Mouse (Mus musculus): ENCODE results near the gene Nav1. TPM values are rescaled to one million over a fixed set of nuclear protein-coding genes. Genes with fewer than 3 reads are reported as not detected.

Gene Nav1
- total RNA-seq, 2 experiments from 2014 or later: 19.6 to 19.8 TPM

DNA sequence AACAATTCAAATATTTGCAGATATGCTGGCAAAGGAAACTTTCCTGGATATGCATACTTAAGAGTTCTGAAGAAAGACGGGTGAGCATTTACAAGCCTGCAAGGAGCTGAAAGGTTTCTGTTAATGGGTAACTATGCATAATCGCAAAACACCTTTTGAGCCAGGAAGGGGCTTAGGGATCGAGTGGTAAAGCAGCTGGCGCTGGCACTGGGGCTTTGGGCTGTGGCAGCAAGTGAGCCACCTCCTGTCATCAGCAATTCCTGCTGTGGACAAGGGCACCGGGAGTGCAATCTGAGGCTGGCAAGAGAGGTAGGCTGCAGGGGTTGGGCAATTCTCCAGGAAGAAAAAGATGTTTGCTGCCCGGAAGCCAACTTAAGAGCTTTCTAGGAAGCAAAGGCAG lies 49.1 kb downstream of the Nav1 start:
- DNase-seq (ENCODE audit: low spot score): no peak
- intact Hi-C loops (cut with DNase I): loop anchor here (2.0 kb wide), 1 partner anchor 17 kb away; no protein-coding TSS in a partner anchor

DNA sequence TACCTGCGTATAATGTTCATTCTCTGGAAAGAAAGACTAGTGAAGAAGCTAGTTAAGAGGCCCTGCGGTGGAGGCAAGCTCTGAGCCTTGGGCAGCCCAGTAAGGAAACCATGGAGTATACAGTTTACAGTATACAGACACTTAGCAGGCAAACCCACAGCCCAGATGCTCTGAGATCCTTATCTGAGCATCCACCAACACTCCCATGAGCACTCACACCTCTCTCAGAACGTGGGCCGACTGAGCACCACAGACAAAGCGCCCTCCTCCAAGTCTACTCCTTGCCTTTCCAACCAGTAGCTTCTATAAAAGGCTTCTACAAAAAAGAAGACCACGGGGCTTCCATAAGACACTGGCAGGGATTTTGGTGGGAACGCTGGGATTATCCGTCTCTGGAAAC lies 51.2 kb downstream of the Nav1 start:
- no peak for DNase-seq (ENCODE audit: low spot score)
- intact Hi-C loops (cut with DNase I): loop anchor here (2.0 kb wide), 1 partner anchor 19 kb away; no protein-coding TSS in a partner anchor

DNA sequence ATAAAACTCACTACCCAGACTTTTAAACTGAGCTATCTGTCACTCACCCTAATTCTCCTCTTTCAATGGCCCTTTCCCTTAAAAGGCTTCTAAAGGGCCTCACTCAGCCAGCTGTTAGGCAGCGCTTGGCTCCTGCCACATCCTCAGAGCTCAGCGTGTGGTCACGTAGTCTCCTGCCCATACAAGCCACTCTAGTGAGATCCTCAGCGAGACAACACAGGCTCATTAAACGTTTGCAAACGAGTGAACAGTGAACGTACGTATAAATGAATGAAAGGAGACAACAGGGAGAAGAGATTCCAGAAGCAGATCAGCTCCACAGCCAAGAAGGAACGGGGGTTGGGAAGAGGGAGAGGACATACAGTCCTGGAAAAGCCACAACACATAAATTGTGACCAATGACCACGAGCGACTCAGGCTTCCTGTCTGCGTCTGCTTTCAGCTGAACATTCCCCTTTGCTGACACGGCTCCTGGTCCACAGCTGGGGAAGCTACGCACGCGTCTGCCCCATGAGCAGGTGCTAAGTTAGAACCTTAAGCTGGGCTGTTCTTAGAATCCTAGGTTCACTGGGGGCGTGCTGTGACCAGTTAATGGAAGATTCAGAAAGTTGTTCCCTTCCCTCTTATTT lies 52.3 kb downstream of the Nav1 start:
- no peak for DNase-seq (ENCODE audit: low spot score)
- intact Hi-C loops (cut with DNase I): no loop called here

DNA sequence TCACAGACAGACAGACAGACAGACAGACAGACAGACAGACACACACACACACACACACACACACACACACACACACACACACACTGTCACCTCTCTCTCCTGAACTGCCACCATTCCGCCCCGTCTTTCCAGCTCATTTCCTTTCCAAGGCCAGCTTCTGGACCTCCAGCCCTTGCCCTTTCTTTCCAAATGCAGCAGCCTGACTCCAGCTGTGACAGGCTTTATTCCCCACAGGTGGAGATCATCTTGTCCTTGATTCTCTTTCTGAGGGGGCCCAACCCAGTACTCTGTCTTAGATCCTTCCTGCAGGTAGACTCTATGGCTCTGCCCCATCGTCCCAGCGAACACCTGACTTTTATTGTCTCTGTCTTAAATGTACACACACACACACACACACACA lies 53.5 kb downstream of the Nav1 start:
- intact Hi-C loops (cut with DNase I): no loop called here
- DNase-seq (ENCODE audit: low spot score): no peak

DNA sequence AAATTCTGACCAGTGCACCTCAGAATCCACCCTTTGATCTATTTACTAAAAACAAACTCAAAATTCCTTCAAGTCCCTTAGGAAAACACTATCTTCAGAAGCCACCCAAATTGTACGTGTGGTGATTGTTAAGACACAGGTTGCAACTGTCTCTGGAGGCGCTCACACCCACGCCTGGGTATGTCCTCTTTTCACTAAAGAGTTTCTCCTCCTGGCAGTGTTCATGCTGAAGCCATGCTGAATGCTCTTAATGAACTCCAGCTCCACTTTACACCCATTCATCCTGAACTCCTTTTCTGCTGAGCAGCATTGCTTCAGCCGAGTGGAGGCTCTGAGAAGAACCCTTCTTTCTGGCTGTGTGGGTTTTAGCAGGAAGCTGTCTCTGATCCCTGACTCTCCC lies 53.9 kb downstream of the Nav1 start:
- intact Hi-C loops (cut with DNase I): no loop called here
- no peak for DNase-seq (ENCODE audit: low spot score)

DNA sequence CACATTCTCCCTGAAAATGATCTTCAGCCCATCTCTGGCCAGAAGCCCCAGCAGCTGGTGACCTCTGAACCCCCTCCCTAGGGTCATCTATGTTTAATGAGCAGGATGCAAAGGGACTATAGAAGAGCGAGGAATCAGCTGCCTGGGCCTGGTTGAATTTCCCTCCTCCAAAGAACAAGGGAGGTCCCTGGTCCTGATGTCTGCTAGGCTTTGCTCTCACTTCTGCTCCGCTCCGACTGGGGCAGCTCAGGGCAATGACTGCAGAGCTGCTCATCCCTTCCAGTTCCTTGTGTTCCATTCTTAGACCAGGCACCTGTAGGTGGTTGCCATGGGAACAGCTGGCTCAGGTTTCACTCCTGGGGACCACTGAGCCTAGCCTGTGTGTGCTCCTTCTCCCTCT lies 56.2 kb downstream of the Nav1 start:
- DNase-seq (ENCODE audit: low spot score): no peak
- intact Hi-C loops (cut with DNase I): no loop called here

DNA sequence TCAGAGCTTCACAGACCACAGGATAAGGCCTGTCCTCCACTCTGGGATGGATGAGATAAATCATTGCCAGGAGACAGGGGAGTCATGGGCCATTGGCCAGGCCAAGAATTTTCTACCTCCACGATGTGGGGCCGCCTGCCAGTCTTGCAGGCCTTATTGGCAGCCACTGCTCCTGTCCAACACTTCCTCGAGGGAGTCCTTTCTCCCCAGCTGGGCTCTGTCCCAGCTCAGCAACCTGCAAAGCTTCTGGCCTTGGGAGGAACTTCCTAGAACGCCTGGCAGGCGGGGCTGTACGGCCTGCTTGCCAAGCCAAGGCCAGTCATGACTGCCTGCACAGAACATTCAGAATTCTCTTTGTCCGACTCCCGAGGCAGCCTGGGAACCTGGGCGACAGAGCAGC lies 58.3 kb downstream of the Nav1 start:
- peak; percentile 78 for DNase-seq (ENCODE audit: low spot score)
- intact Hi-C loops (cut with DNase I): loop anchor here (2.0 to 10.0 kb wide), 3 partner anchors 34 to 374 kb away; partner anchors contain the start of gene Tnni1

DNA sequence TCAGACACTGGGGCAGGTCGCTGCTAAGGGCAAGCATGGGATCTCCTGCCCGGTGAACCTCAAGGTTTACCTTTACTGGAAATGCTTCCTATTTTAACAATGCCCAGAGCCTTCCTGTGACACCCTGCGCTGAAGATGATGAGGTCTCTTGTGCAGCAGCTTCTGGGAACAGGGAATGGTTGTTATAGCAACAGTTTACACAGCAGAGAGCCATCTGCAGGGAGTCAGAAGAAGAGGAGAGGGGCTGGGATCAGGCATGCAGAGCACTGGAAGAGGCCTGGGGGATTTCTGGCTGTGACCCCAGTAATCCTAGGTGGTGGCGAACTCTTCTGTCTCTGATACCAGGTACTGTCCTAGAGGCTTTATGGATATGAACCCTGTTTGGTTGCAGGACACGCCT lies 61.0 kb downstream of the Nav1 start:
- intact Hi-C loops (cut with DNase I): loop anchor here (5.0 to 10.0 kb wide), 2 partner anchors 231 to 371 kb away; partner anchors contain the start of gene Tnni1
- no peak for DNase-seq (ENCODE audit: low spot score)

DNA sequence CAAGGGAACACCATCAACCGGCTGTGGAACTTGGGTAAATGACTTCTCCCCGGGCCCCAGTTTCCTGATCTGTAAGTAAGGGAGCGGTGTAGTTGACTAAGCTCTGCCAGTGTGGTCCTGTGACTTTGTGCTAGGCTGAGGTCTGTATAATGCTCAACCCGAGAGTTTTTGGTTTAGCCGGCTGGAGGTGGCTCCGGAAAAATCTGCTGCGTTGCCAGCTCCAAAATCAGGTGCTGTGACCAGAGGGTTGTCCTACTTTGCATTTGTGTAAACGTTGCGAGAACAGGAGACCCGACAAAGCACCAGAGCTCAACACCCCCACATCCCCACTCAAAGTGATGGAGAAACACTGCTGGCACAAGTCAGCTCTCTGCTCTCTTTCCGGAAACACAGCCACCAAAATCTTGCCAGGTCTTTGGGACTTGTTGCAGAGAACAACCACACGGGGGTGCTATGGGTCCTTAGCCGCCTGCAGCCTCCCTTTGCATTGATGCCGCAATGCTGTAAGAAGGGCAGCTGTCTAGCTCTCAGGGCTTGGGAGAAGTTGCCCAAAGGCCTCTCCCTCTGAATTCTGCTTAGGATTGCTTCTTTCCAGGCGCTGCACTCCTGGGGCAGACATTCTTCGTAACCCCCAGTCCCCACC lies 62.5 kb downstream of the Nav1 start:
- intact Hi-C loops (cut with DNase I): loop anchor here (1.0 to 10.0 kb wide), 3 partner anchors 126 to 370 kb away; partner anchors contain the start of gene Tnni1
- peak; percentile 71 for DNase-seq (ENCODE audit: low spot score)

DNA sequence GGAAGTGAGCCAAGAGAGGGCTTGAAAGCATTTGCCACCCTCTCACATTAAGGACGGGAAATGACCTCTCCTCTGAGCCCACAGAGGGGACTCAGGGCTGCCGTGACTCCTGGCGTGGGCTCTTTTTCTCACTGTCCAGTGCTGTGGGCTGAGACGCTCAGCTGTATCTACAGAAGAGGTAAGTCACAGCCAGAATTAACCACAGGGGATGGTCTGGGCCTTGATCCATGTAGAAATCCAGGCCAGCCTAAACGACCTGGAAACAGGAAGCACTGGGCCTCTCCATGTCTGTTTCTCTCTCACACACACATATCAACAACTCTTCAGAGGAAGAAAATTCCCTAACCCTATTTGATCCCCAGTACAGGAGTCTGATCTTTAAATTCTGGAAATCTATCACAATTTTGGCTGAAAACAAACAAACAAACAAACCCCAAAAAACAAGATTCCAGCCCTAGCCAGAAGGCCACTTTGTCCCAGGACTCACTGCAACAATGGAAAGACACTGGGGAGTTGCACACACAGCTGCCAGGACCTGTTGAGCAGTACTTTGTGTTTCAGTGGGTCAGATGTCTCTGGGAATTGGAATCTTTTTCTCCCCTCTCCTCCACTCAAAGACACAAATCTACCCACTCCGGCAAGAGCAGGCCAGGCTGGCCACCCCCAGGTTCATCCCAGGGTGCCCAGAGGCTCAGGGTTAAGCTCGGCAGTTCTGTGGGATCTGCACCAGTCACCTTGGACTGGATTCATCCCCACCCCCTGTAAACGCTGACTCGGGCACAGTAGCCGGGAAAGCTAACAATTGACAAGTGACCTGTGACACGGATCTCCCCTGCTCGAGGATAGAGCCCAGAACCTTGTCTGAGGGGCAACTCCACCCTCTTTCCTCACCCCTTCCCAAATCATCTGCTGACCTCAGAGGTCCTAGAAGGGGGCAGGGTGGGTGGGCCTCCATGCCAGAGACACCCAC lies 64.0 kb downstream of the Nav1 start:
- no peak for DNase-seq (ENCODE audit: low spot score)
- intact Hi-C loops (cut with DNase I): loop anchor here (1.0 to 10.0 kb wide), 2 partner anchors 156 to 368 kb away; no protein-coding TSS in a partner anchor

DNA sequence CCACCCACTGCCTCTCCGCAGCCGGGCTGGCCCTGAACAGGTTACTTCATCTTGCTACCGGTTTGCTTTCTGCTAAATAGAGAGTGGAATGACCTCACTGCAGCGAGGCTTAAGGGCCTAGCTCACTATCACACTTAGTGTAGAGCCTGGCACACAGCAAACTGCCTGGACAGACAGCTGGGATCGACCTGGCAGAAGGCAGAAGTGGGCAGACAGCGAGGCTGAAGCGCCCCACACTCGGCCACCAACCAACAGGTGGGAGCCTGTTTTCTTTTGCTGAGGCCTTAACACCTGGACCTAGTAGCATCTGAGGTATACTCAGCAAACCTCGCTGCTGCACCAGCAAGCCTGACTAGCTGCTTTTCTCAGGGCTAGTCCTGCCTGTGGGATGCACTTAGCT lies 65.0 kb downstream of the Nav1 start:
- DNase-seq (ENCODE audit: low spot score): no peak
- intact Hi-C loops (cut with DNase I): loop anchor here (10.0 kb wide), 1 partner anchor 367 kb away; no protein-coding TSS in a partner anchor

DNA sequence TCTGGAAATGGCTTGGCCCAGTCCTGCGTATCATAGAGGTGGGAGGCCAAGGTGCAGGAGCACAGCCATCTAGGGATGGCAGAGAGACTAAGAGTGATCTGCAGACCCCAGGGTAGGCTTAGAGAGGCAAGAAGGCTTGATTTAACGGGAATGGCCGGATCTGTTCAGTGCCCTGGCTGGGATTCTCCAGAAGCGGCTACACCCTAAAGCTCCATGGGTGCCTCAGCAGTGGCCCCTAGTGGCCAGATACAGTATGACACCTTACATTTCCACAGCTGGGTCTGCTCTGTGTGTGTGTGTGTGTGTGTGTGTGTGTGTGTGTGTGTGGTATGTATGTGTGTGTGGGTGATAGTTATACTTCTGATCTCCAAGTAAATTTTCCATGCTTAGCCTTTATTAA lies 66.8 kb downstream of the Nav1 start:
- peak; percentile 63 for DNase-seq (ENCODE audit: low spot score)
- intact Hi-C loops (cut with DNase I): loop anchor here (1.0 to 10.0 kb wide), 2 partner anchors 79 to 365 kb away; no protein-coding TSS in a partner anchor

DNA sequence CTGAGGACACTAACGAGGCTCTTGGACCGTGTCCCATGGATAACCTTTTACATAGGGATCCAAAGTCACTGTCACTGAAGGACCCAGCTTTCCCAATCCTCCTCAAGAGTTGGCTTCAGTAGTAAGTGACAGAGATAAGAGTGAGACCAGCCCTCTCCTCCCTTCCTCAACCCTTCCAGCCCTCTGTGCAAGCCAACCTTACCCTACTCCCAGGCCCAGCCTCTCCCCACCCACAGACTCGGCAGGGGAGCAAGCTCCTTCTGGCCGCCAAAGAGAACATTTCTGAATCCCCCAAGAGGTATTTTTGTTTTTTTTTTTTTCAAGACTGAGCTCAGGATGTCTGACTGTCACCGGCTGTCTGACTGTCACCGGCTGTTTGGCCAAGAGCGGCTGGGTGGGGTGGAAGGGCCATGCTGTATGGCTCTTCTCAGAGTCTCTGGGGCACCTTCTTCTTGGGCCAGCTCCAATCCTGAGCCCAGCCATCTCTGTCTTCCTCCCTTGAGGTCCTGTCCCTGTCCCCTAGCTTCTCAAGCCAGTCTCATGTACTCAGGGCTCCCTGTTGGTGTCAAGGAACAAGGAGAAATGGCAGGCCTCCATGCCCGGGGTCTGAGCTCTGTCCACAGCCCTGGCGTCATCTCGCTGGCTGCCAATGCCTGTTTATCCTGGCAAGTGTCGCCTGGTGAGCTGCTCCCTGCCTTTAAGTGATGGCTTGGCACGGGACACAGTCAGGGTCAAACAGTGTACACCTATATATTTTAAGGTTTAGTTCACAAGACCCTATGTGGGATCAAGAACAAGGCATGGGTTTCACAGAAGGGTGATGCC lies 68.4 kb downstream of the Nav1 start:
- DNase-seq (ENCODE audit: low spot score): peak; percentile 62
- intact Hi-C loops (cut with DNase I): no loop called here

DNA sequence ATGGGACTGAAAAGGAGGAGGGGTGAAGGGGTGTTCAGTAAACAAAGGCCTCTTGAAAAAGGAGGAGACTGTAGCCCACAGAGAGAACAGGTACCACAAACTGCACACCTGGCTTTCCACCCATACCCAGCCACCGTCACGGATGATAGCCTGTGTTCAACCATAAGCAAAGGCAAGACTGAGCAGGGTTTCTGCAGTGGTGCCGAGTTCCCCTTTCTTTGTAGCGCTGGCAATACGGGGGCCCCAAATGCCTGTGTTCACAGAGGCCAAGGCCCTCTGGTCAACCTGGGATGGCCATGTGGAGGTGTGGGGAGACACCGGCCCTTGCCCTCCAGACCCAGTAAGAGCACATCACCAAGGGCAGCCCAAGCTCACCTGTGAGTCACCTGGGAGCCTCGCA lies 70.3 kb downstream of the Nav1 start:
- intact Hi-C loops (cut with DNase I): no loop called here
- DNase-seq (ENCODE audit: low spot score): no peak

DNA sequence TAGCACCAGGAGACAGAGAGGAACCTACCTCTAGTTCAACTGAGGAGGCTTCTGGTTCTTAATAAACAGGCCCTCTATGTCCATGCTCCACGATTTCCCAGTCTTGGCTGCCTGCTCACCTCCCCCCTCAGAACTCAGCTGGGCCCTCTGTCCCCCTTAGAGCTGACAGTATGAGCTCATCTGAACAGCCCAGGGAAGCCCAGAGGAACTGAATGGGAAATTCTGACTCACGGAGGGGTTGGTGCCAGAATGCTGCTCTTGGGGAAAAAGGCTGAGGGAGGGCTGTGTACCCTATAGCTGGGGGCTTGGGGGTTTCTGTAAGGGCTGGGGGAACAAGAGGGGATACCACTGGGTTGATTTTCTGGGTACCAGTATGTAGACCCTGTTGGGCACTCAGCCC lies 70.8 kb downstream of the Nav1 start:
- intact Hi-C loops (cut with DNase I): no loop called here
- peak; percentile 62 for DNase-seq (ENCODE audit: low spot score)

DNA sequence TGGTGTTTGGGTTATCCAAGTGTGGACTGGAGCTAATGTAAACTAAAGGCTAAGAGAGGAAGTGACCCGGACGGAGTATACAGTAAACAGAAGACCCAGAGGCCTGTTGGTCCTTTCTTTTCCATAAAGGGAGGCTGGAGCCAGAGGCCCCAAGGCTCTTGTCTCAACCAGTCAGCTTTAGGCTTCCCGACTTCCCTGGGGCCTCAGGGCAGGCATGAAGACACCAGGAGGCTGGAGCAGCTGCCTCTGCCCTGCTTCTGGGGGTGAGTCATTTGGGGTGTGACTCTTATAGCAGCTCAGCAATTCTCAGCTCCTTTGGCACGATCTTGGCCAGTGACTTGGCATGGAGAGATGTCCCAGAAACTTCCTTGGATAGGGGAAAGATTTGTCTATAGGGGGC lies 71.8 kb downstream of the Nav1 start:
- intact Hi-C loops (cut with DNase I): no loop called here

DNA sequence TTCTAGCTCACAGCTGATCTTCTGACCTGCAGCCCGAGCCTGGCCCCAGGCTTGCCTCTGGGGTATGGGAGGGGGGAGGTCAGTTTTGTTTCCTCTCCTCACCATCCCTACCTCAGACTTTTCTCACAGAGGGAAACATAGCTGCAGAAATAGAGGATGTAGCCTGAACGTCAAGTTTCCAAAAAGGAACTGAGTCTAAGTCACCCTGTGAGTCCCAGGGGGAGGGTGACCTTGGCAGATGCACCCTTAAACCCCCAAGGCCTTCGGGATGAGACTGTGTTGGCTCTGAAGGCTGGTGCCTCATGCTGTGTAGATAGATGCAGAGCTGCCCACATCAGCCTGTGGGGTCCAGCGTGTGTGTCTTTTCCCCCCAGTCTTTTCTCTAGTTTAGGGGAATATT lies 72.3 kb downstream of the Nav1 start:
- DNase-seq (ENCODE audit: low spot score): no peak
- intact Hi-C loops (cut with DNase I): loop anchor here (5.0 kb wide), 1 partner anchor 37 kb away; no protein-coding TSS in a partner anchor

More for the DNA sequence above, 71.8 kb downstream of the Nav1 start:
- peak; percentile 57 for DNase-seq (ENCODE audit: low spot score)

DNA sequence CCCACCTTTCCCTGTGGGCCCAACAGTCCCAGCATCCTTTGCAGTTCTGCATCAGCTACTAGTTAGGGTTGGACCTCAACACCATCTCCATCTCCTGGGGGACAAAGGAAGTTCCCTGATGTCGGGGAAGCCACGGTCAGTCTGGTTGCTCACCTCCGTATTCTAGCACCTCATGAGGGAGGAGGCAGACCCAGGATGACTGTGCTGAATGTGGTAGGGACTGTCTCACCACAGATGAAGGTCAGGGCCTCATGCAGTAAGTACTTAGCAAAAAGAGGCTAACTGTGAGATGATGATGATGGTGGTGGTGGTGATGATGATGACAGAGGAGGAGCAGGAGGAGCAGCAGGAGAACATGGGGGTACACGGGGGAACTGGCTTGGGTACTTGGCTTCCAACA lies 73.0 kb downstream of the Nav1 start:
- DNase-seq (ENCODE audit: low spot score): no peak
- intact Hi-C loops (cut with DNase I): loop anchor here (5.0 kb wide), 1 partner anchor 37 kb away; no protein-coding TSS in a partner anchor

DNA sequence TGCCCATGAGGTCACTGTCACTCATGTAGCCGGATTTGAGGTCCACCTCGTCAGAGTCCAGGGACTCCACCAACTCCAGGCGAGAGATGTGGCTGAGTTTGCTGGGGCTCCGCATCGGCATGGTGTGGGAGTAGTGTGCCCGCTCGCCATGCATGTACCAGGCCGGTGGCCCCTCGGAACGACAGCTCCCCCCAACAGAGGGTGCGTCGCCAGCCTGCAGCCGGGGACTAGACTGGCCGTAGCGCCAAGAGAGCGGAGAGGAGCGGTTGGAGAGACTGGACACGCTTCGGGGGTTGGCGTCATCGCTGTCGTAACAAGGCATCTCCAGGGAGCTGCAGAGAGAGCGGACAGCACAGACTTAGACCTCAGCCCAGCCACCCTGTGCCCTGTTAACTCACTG lies 74.7 kb downstream of the Nav1 start:
- DNase-seq (ENCODE audit: low spot score): no peak

More for the DNA sequence above, 74.7 kb downstream of the Nav1 start:
- intact Hi-C loops (cut with DNase I): loop anchor here (5.0 kb wide), 1 partner anchor 35 kb away; no protein-coding TSS in a partner anchor
